Mouse (Mus musculus) heart, postnatal 25 days (tissue): ENCODE data around the gene Ripor2. TPM values are rescaled to one million over a fixed set of nuclear protein-coding genes. Genes with fewer than 3 reads are reported as not detected.

Experiments
- DNase-seq: peaks from one replicate; pipeline ENCODE4 v3.0.0; 2022; ENCODE audit warnings: low spot score
- intact Hi-C: fragments of 180-260 bp; cut with DNase I; formaldehyde crosslinking; loops from one replicate; pipeline ENCODE4 v1.15.1; 2025
- total RNA-seq, 2 experiments: library from RNA; stranded (reverse); gene quantifications; 2 replicates each; pipeline ENCODE4 v1.2.3; 2021

The Ripor2 gene
- total RNA-seq, 2 experiments from 2014 or later, result 5.3 to 7.2 TPM

GRCm38 (mm10) chr13:24684503-24684902 is 102.5 kb downstream of the Ripor2 start:
- no peak for DNase-seq
- intact Hi-C loops, result no loop called here

- intact Hi-C loops, result loop anchor here (5.0 kb wide), 3 partner anchors 69 to 349 kb away; no protein-coding TSS in a partner anchor
- no peak for DNase-seq
These were observed 103.9 kb downstream of the Ripor2 start for GRCm38 (mm10) chr13:24685846-24686245.

DNA sequence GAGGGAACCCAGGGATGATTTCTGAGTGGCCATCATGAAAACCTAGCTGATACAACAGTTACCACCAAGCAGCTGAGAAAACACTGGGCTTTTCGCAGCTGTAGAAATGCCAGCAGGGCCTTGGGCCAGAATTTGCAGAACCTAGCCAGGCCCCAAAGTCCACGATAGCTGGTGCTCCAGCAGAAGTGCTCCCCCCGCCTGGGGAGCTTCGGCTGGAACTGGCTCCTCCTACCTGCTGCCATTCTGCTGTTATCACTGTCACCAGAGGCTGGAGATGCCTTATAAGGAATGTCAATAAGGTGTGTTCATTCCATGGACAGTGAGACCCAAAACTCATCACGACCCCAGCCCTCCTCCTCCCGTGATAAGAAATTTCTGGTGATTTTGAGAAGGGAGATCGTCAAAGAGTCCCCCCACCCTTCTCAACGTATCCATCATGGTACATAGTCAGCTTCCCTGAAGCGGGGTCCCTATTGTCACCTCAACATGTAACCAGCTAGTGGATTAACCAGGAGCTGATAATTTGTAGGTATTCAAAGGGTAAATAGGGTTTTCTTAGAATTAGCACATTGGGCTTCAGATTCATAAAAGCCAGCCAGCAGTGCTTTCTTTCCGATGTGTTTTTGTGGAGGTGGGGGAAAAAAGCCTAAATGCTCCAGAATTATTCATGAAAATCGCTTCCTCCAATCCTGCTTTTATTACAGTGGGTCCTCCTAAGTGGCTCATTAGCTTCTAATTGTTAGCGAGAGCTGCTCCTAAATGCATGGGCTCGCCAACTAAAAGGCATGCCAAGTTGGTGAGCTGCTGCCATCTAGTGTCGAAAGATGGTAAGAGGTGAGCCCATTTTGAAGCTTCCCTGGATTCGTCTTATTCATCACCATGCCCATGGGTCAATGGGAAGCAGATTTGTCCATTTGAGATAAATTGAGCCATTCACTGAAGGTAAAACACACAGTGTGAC is 105.0 kb downstream of the Ripor2 start:
- DNase-seq, result peak; percentile 21
- intact Hi-C loops, result loop anchor here (1.0 to 5.0 kb wide), 5 partner anchors 70 to 350 kb away; no protein-coding TSS in a partner anchor

- intact Hi-C loops, result no loop called here
- DNase-seq, result no peak
These were observed 111.3 kb downstream of the Ripor2 start for GRCm38 (mm10) chr13:24693312-24693711.

GRCm38 (mm10) chr13:24698746-24699145 is 116.8 kb downstream of the Ripor2 start:
- DNase-seq, result no peak
- intact Hi-C loops, result no loop called here

DNA sequence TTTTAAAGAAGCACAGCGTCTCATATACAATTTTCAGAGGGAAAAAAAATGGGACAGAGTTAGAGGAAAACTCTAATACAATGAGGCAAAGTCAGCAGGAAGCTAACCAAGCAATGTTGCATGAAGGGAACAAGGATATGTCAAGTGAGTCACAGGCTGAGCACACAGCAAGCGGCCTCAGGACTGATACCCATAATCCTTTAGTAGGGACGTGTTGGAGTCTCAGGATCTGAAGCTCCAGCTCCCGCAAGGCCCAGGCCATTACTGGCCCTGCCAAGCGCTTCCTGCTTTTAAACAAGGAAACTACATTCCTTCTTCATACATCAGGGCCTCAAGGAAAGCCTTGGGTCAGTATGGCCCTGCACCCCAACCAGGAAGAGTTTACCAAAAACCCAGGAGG is 120.1 kb downstream of the Ripor2 start:
- DNase-seq, result no peak
- intact Hi-C loops, result no loop called here

DNA sequence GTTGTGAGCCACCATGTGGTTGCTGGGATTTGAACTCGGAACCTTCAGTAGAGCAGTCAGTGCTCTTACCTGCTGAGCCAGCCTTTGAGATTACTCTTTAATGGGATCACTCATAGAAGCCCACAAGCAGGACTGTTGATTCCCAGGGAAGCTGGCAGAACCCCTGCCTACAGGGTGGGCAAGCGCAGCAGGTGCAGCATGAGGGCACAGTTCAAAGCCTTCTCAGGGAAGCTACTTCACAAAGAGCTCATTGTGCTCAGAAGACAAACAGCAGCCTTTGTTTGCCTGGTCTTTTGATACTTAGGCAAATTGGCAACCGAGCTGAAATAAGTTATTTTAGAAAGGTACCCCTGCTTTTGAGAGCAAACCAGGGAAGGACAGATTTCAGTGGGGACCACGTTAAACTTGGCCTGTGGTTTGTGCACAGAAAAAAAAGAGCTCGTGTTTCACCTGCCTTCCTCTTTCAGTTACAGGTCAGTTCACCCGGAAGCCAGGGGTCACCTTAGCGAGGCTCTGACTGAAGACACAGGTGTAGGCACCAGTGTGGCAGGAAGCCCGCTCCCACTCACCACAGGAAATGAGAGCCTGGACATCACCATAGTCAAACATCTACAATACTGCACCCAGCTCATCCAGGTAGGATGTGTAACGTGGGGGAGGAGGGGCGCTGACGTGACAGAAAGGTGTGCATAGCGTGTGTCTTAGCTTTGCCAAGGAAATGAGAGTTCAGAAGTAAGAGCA is 127.8 kb downstream of the Ripor2 start:
- intact Hi-C loops, result no loop called here
- no peak for DNase-seq

GRCm38 (mm10) chr13:24710968-24711367 is 129.0 kb downstream of the Ripor2 start:
- DNase-seq, result no peak
- intact Hi-C loops, result no loop called here

DNA sequence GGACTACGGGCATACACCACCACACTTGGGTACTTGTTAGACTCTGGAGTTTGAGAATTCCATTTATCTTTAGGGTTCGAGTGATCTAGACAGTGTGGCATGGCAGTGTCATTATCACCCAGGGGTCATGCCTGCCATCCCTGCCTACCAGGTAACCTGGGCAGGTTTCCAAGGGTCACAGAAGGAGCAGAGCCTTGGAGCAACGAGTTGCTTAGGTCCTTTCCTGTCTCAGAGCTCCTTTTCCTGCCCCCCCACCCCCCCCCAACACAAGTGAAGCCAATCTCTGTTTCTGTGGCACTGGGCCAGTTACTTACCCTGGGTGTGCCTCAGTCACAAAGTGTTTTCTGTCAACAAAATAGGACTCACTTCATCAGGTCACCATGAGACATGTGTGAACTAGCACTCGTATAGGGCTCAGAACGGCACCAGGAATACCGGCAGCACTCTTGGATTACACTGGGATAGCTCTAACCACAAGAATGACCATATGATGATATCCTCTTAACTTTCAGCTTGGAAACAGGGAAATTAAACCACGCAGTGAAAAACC is 130.7 kb downstream of the Ripor2 start:
- no peak for DNase-seq
- intact Hi-C loops, result no loop called here

- DNase-seq, result peak; percentile 69
- intact Hi-C loops, result no loop called here
These were observed 131.5 kb downstream of the Ripor2 start for GRCm38 (mm10) chr13:24713434-24714000.

DNA sequence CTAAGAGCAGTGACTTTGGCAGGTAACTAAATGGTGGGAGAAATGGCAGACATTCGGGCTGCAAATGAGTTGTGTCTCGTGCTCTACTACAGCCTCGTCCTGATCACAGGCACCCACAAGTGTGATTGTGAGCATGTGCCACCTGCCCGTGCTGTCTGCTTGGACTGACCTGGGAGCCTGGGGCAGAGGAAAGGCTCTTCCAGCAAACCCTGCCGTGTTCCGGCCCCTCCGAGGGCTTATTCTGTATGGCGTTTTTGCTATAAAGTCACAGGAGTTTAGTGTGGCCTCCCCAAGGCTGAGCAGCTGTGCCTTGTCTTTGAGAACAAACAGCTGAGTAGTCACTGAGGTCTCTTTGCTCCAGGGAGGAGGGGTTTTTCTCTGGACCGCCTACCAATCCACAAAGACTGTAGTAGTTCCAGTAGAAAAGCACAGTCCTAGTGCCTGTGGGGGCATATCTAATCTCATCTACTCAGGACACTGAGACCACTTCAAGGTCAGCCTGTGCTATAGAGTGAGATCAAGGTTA is 132.4 kb downstream of the Ripor2 start:
- intact Hi-C loops, result no loop called here
- no peak for DNase-seq

GRCm38 (mm10) chr13:24715601-24716000 is 133.6 kb downstream of the Ripor2 start:
- no peak for DNase-seq
- intact Hi-C loops, result no loop called here

DNA sequence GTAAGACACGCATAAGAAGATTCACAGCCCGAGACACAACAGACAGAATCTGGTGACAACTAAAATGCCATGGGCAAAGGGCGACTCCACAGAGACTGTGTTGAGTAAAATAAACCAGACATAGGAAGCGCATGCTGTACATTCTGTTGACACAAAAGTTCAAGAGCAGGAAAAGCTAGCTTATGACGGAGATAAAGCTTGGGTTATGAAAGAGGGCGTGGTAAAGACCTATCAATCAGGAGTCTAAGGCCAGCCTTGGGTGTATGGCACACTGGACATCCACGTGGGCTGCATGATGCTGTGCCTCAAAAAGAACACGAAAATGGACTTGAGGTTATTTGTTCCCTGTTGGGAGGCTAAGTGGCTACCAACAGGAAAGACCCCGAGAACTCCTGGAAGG is 134.5 kb downstream of the Ripor2 start:
- intact Hi-C loops, result no loop called here
- no peak for DNase-seq

- no peak for DNase-seq
- intact Hi-C loops, result no loop called here
These were observed 135.7 kb downstream of the Ripor2 start for GRCm38 (mm10) chr13:24717677-24718076.

DNA sequence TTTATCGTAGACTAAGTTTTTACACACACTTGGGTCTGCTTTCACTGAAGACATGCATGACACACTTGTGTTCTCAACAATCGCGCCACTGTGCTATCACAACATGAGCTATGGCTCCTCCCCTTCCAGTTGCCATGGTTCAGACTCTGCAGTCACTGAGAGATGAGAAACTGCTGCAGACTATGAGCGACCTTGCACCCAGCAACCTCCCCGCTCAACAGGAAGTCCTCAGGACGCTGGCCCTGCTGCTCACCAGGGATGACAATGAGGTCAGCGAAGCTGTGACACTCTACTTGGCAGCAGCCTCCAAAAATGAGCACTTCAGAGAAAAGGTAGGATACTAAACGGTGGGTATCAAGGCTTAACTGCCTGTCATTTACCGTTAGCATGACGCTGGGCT is 139.5 kb downstream of the Ripor2 start:
- intact Hi-C loops, result loop anchor here (10.0 kb wide), 1 partner anchor 203 kb away; no protein-coding TSS in a partner anchor
- DNase-seq, result no peak

DNA sequence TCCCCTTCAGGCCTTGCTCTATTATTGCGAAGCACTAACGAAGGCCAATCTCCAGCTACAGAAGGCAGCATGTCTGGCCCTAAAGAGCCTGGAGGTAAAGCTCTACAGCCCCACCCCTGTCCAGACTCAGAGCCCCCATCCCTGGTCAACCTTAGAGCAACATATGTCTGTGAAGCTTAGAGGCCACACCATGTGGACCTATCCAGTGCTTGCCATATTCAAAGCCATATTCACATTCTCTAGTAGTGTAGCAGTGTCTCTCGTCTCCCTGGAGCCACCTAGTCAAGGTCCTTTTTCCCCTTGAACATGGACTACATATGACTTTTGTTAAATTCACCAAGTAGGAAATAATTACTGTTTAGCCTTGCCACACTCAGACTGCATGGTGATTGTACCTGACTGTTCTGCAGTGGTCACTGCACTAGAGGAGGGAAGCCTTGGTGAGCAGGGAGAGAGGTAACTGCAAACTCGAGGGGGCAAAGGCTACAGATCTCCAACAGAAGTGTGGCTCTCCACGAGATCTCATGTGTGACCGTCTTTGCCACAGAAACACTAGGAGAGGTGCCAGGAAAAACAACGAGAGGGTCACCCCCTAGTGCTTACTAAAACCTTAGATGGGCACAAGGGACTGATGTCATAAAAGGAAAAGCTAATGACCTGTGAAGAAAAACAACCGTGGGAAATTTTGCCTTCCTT is 141.9 kb downstream of the Ripor2 start:
- intact Hi-C loops, result loop anchor here (10.0 kb wide), 1 partner anchor 201 kb away; no protein-coding TSS in a partner anchor
- no peak for DNase-seq

- intact Hi-C loops, result loop anchor here (10.0 kb wide), 1 partner anchor 200 kb away; no protein-coding TSS in a partner anchor
- DNase-seq, result no peak
These were observed 142.4 kb downstream of the Ripor2 start for GRCm38 (mm10) chr13:24724395-24724759.

DNA sequence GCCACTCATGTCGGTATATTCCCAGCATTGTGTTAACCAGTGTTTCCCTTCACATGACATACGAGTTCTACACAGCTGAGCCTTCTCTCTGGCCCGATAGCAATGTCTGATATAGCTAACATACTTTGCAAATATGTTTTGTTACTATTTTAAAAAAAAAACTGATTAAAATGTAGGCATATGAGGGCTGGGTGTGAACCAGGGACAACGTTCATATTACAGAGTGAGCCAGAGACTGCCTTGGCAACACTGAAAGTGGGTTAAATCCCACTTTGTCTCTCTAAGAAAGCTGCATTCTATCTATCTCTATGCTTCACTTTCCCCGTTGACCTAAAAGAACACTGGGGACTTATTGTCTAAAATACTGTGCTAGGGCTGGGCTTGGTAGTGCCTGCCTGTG is 147.1 kb downstream of the Ripor2 start:
- intact Hi-C loops, result loop anchor here (10.0 kb wide), 1 partner anchor 196 kb away; no protein-coding TSS in a partner anchor
- DNase-seq, result no peak

GRCm38 (mm10) chr13:24734502-24734901 is 152.5 kb downstream of the Ripor2 start:
- no peak for DNase-seq
- intact Hi-C loops, result no loop called here
